Mouse (Mus musculus): ENCODE measurements around the gene AL731706.2. TPM values are rescaled to one million over a fixed set of nuclear protein-coding genes. Genes with fewer than 3 reads are reported as not detected.

AL731706.2 gene
- 10 to 100 TPM in 1 of 2 experiments, 1 to 10 TPM in 1; 8.7 to 14.3 TPM for polyA plus RNA-seq (2017; shearing (Covaris generic))

DNA sequence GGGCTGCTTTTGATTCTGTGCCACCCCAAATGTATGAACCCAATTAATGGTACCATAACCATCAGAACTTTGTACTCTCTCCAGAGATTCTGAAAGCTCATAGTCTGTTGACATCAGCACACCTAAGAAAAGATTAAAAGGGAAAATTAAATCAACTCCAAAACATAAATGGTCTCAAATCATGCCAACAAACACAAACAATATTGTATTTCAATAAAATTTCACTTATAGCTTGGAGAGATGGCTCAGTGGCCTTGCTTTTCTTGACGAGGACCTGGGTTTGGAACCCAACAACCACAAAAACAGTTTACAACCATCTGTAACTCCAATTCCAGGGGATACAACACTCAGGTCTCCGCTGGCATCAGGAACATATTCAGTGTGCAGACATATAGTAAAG, at the start of gene AL731706.2:
Gene AL731706.2 (minus strand): TSS at position 101 of the 400 bp plus-strand sequence.

DNA sequence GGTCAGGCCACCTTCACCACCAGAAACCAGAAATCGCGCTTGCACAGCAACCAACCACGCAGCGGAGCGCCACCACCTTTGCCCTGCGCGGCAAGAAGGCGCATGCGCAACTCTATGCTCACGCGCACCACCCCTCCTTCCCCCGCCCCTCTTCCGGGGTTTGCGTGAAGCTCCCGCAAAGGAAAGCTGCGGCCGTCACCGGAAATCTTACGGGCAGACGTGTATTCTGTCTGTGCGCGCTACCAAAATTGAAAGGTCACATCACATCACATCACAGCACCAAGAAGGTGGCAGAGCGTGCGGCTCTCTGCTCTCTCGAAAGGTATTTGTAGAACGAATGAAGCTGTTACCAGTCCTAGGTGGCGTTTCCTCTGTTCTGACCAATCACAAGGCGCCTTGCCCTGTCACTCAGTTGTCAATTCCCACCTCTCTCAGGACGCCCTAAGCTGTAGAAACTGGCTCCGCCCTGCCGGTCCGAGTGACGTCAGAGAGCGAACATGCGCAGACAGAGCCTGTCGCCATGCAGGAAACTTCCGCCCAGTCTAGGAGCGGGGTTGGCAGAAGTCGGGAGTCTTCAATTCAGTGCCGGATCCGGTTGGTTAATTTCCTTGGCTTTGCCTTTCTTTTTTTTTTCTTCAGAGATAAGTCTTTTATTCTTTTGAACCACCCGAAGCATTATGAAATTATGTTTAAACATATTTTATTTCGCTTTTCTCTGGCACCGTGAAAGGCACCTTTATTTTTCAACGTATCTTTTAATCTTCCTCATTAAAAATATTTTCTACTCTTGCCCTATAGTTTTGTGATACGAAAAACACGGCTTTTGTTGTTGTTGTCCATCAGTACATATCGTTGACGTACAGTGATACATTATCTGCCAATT, 5.8 kb upstream of the AL731706.2 start, which contains the start of the genes Slx4ip, AL731706.1 and Mkks:
Gene Slx4ip (plus strand): TSS at position 151 of the 883 bp plus-strand sequence.
Gene AL731706.1 (minus strand): TSS at position 322 of the 883 bp plus-strand sequence.
Gene Mkks (minus strand): TSS at position 322 of the 883 bp plus-strand sequence.

Other genes starting within 250 kb of the AL731706.2 start
- not detected for gene Snap25, start 172.2 kb downstream of the AL731706.2 start, polyA plus RNA-seq (2017; shearing (Covaris generic))
- gene Slx4ip, start 5.5 kb upstream of the AL731706.2 start, polyA plus RNA-seq (2017; shearing (Covaris generic)), result 1 to 10 TPM; 4.7 to 5.6 TPM
- 1 to 10 TPM; 4.1 to 7.2 TPM for gene AL731706.1, start 5.7 kb upstream of the AL731706.2 start, polyA plus RNA-seq (2017; shearing (Covaris generic))
- gene Mkks, start 5.7 kb upstream of the AL731706.2 start, polyA plus RNA-seq (2017; shearing (Covaris generic)), result 10 to 100 TPM; 29.2 to 29.7 TPM
- under 1 TPM; 0.20 to 0.35 TPM for gene Jag1, start 231.0 kb upstream of the AL731706.2 start, polyA plus RNA-seq (2017; shearing (Covaris generic))

All from activated CD4-positive, CD25-positive, alpha-beta regulatory T cell (primary cell).